Mouse (Mus musculus) spleen, adult 2 months (tissue): Measurements from ENCODE around the gene Kdm5a. TPM values are rescaled to one million over a fixed set of nuclear protein-coding genes. Genes with fewer than 3 reads are reported as not detected.

Source experiments
- DNase-seq, 2 experiments: peaks; one replicate each; pipeline versions ENCODE4 v3.0.0 to v3.0.0-alpha.2; 2012 to 2021; ENCODE audit warnings: low spot score in 2 of 2, low read depth in 1 of 2
- H3K27ac ChIP-seq: fragments of 200-500 bp; 2 replicates; pipeline ENCODE4 v1.5.1; 2012; ENCODE audit warnings: low read length, inconsistent platforms; ENCODE audit not compliant: insufficient read depth
- H3K27me3 ChIP-seq: fragments of 200-500 bp; 2 replicates; pipeline ENCODE4 v1.6.1; 2012; ENCODE audit warnings: mild to moderate bottlenecking, moderate library complexity, low read length, inconsistent platforms; ENCODE audit not compliant: control insufficient read depth, insufficient read depth
- H3K36me3 ChIP-seq: fragments of 200-500 bp; 2 replicates; pipeline ENCODE4 v1.6.1; 2012; ENCODE audit warnings: mild to moderate bottlenecking, low read length, inconsistent platforms; ENCODE audit not compliant: control insufficient read depth, insufficient read depth
- H3K4me1 ChIP-seq: fragments of 200-500 bp; 2 replicates; pipeline ENCODE4 v1.6.1; 2011; ENCODE audit warnings: inconsistent platforms; ENCODE audit not compliant: control insufficient read depth, insufficient read depth, insufficient read length
- H3K4me3 ChIP-seq: fragments of 200-500 bp; 2 replicates; pipeline ENCODE4 v1.5.1; 2011; ENCODE audit warnings: mild to moderate bottlenecking, inconsistent platforms; ENCODE audit not compliant: insufficient read depth, insufficient read length; ENCODE audit errors: extremely low read depth
- CTCF ChIP-seq: fragments of 200-500 bp; IDR thresholded peaks from 2 replicates; pipeline ENCODE4 v1.5.1; 2011; ENCODE audit warnings: mild to moderate bottlenecking, inconsistent platforms; ENCODE audit not compliant: insufficient read depth, insufficient read length, insufficient replicate concordance; ENCODE audit errors: extremely low read depth
- POLR2A ChIP-seq: fragments of 200-500 bp; IDR thresholded peaks from 2 replicates; pipeline ENCODE4 v1.6.1; 2011; ENCODE audit warnings: low read depth, low read length, inconsistent platforms
- WGBS: fragments of 180-500 bp; shearing (Covaris S2); methylation state at CpG from one replicate; pipeline ENCODE4 v1.1.7; 2018; 5-methylcytosine and 5-hydroxymethylcytosine counted together
- polyA plus RNA-seq: library from polyadenylated mRNA; depleted of rRNA; stranded (reverse); fragments of >200 nt; gene quantifications from 2 replicates; pipeline ENCODE4 v1.2.3, GENCODE M21; 2012

Gene Kdm5a
- polyA plus RNA-seq, 1 experiment: 4.2 TPM

DNA sequence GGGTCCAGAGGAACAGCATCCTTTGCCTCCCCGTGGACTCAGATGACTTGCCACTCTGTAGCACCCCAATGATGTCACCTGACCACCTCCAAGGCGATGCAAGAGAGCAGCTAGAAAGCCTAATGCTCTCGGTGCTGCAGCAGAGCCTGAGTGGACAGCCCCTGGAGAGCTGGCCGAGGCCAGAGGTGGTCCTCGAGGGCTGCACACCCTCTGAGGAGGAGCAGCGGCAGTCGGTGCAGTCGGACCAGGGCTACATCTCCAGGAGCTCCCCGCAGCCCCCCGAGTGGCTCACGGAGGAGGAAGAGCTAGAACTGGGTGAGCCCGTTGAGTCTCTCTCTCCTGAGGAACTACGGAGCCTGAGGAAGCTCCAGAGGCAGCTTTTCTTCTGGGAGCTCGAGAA, 118.1 kb downstream of the Kdm5a start:
- DNase-seq: no peak
- Histone ChIP-seq H3K4me1 (peaks cover 5% of the 10 kb centered on the region; the same call in 1 of the 2 replicates), H3K4me3 (no peak overlapping the region), H3K36me3 (peaks cover 47% of the 10 kb centered on the region), H3K27me3 (no peaks in the 10 kb centered on the region), H3K27ac (no peak overlapping the region)
- WGBS: 91% methylated on average over 14 of the region's 14 CpGs
- TF ChIP-seq POLR2A (no peak), CTCF (no peak)

DNA sequence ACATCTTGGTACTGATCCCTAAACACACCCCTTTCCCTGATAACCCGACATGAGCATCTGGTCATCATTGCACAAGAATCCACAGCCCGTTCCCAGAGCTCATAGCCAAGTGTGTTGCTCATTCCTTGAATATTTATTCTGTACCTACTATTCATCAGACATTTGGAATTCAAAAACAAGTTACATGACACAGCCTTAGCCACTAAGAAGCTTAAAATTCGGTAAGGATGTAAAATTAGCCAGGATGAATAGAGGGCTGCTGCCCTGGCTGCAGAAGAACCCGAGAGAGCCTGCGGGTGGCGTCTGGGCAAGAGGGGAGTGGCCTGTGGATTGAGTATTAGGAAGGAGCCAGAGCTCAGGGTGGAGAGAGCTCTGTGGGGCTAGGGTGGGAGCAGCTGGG, 118.8 kb downstream of the Kdm5a start:
- peak overlapping the region; percentile 49 for H3K27ac ChIP-seq
- peaks cover 5% of the 10 kb centered on the region; the same call in 1 of the 2 replicates for H3K4me1 ChIP-seq
- peaks cover 45% of the 10 kb centered on the region for H3K36me3 ChIP-seq
- DNase-seq: no peak
- no peak for TF ChIP-seq POLR2A
- no peak for TF ChIP-seq CTCF
- no peak overlapping the region for H3K4me3 ChIP-seq
- no peaks in the 10 kb centered on the region for H3K27me3 ChIP-seq
- WGBS: 55% methylated on average over 6 of the region's 6 CpGs

DNA sequence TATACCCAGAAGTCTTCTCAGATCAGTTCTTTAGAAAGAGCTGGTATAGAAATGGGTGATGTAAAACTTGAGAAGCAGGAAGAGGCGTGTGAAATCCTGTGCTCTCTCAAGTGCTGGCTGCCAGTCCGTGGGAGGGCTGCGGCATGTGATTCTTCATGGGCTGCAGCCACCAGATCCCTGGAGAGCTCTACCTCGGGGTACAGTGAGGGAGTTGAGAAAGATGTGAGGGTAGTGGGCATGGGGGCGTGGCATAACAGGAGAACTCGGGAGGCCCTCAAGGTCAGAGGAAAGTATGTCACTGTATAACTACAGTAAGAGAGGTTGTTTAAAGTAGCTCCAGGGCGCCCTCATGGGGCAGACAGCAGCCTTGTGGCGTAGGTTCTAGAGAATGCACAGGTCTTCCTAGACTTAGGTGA, 119.3 kb downstream of the Kdm5a start:
- Histone ChIP-seq H3K4me3 (no peak overlapping the region), H3K27me3 (no peaks in the 10 kb centered on the region), H3K36me3 (peaks cover 42% of the 10 kb centered on the region), H3K4me1 (peaks cover 7% of the 10 kb centered on the region; the same call in 1 of the 2 replicates), H3K27ac (peak overlapping the region; percentile 49; the same call in 1 of the 2 replicates)
- no peak for TF ChIP-seq POLR2A
- TF ChIP-seq CTCF: peak; percentile 63; the same call in 1 of the 2 replicates
- 32% methylated on average over 8 of the region's 8 CpGs for WGBS
- peak in 1 of 2 experiments; percentile 71 for DNase-seq

DNA sequence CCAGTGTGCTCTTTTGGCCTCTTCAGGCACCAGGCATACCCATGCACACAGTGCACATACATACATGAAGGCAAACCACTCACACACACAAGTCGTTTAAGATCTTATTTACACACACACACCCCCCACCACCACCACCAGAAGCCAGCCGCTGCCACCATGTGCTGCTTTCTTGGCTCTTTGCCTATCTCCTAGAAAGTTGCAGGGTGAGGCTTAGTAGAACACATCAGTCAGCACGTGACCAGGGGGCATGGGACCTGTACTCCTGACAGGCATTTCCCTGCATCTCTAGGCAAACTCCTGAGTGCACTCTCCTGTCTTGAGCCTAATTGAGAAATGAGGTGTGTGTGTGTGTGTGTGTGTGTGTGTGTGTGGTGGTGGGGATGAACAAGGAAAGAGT, 121.1 kb downstream of the Kdm5a start:
- no peak for DNase-seq
- WGBS: 39% methylated on average over 3 of the region's 3 CpGs
- Histone ChIP-seq H3K27ac (no peak overlapping the region), H3K4me3 (no peak overlapping the region), H3K36me3 (peaks cover 26% of the 10 kb centered on the region), H3K4me1 (peaks cover 22% of the 10 kb centered on the region; the same call in 1 of the 2 replicates), H3K27me3 (no peaks in the 10 kb centered on the region)
- TF ChIP-seq POLR2A (no peak), CTCF (no peak)

DNA sequence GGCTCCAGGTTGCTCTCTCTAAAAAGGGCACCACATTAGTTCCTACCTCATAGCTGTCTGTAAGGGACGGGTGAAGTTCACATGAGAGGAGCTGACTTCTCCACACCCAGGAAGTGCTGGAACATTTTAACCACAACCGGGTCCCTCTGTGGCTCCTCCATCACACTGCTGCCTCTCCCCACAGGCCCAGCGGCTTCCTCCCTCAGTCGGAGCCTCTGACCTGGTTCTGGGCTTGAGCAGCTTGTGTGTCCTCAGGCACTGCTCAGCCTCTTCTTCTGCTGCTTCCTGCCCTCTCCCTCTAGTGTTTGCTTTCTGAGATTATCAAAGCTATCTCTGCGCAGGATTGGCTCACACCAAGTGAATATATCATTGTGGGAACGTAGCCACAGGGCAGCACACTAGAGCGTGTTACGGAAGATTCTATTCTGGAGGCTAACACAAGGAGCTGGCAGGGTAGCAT, 122.2 kb downstream of the Kdm5a start:
- H3K27me3 ChIP-seq: no peaks in the 10 kb centered on the region
- no peak for TF ChIP-seq CTCF
- no peak for TF ChIP-seq POLR2A
- WGBS: 13% methylated on average over 8 of the region's 8 CpGs
- peaks cover 22% of the 10 kb centered on the region; the same call in 1 of the 2 replicates for H3K4me1 ChIP-seq
- H3K4me3 ChIP-seq: no peak overlapping the region
- DNase-seq: peak in 1 of 2 experiments; percentile 45
- 0 out of 2 replicates have a peak overlapping the region, but pooled peaks have one; percentile 38 for H3K27ac ChIP-seq
- H3K36me3 ChIP-seq: peaks cover 20% of the 10 kb centered on the region

DNA sequence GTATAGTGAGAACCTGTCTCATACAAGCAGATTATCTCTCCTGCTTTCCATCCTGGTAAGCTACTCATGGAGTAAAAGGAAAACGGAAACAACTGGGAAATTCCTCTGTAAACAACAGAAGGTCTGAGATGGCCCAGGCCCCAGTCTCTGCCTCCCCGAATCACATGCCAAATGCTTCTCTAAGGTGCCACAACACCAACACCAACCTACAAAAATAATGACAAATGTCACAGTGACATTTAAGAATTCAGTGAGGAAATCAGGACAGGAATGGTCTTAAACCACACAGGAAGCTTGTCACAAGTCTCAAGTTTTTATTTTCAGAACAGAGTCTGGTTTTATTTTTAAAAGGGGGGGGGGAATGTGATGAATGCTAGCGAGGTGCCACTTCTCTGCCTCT, 124.7 kb downstream of the Kdm5a start:
- no peak for TF ChIP-seq POLR2A
- TF ChIP-seq CTCF: no peak
- Histone ChIP-seq H3K4me1 (peaks cover 30% of the 10 kb centered on the region), H3K27ac (peak overlapping the region; percentile 35; the same call in 1 of the 2 replicates), H3K4me3 (no peak overlapping the region), H3K27me3 (peaks cover 17% of the 10 kb centered on the region), H3K36me3 (0 out of 2 replicates have a peak, but pooled peaks cover 4% of the 10 kb centered on the region)
- DNase-seq: no peak
- 12% methylated on average over 3 of the region's 3 CpGs for WGBS

DNA sequence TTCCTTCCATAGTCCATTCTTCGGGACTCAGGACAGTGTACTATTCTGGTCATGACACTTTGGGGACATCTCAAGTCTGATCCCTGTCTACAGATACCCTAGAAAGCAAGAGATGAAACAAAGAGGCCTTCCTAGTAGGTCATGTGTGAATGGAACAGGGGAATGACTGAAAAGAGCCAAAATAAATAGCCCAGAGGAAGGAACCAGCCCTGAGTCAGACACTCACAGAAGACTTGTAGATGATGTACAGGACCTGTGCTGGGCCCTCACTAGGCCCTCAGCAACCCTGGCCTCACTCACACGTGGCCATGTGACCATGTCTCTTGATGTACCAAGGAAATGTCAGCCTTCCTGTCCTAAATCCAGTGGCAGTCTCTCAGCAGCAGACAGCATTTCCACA, 125.5 kb downstream of the Kdm5a start:
- 46% methylated on average over 2 of the region's 2 CpGs for WGBS
- H3K4me3 ChIP-seq: no peak overlapping the region
- no peaks in the 10 kb centered on the region for H3K36me3 ChIP-seq
- TF ChIP-seq POLR2A (no peak), CTCF (no peak)
- DNase-seq: no peak
- H3K27ac ChIP-seq: peak overlapping the region; percentile 14; the same call in 1 of the 2 replicates
- H3K4me1 ChIP-seq: peaks cover 35% of the 10 kb centered on the region
- H3K27me3 ChIP-seq: peaks cover 22% of the 10 kb centered on the region
